Mouse (Mus musculus): Measurements from ENCODE around the gene Ces2f. TPM values are rescaled to one million over a fixed set of nuclear protein-coding genes. Genes with fewer than 3 reads are reported as not detected.
A peak's percentile ranks its signal among the peaks of the same experiment; 100 is the strongest.
"Not testable (repeated sequence)": the region's sequence is repeated elsewhere in the genome, so short reads cannot be mapped to it uniquely, and the experiment has no call there.

Ces2f gene
- total RNA-seq (2014; rRNA removed): not detected in 2 replicates
- polyA plus RNA-seq (2015; fragmentation: Nextera tagmentation; extraction: Ambion mirVana): not detected in 2 replicates

DNA sequence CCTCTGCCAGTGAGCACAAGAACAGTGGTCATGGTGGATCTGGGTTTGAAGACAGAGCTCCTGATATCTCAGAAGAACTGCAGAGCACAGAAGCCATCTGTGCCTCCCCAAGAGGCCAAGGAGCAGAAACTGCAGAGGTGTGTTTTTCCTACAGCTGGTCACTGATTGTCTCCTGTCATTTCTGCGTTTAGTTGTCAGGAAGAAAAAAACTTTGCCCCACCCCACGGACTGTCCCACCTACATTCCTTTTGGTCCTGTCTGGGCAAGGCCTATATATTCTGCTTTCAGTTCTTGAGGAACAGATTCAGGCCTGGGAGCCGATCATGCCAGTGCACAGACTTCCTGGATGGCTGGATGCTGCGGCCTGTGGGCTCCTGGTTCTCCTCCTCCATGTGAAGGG lies at the start of gene Ces2f:
Gene Ces2f, plus strand, starts transcription at position 301 of the 400 bp plus-strand sequence.
- no peak within 1 kb of the TSS for H3K4me3 ChIP-seq (ENCODE audit: low read depth, low read length)
- no peak for ATAC-seq
- no peaks in the 10 kb centered on the region for H3K36me3 ChIP-seq (ENCODE audit: insufficient read depth)
- no peaks in the 10 kb centered on the region for H3K4me1 ChIP-seq (ENCODE audit: insufficient read depth)
- no peaks in the 10 kb centered on the region for H3K27me3 ChIP-seq (ENCODE audit: insufficient read depth, low read length)
- DNase-seq: no peak
- no peak within 1 kb of the TSS for H3K27ac ChIP-seq (ENCODE audit: low read depth, low read length)
- 88% methylated on average over 4 of the region's 4 CpGs for WGBS
- no peak within 1 kb of the TSS for H3K4me2 ChIP-seq (ENCODE audit: low read depth)
- no peak for TF ChIP-seq CTCF (IDR thresholded peaks at IDR 0.05; ENCODE audit: low read depth)
- no peak within 1 kb of the TSS for H3K9ac ChIP-seq
- H3K9me3 ChIP-seq (ENCODE audit: low read length): no peaks in the 10 kb centered on the region

DNA sequence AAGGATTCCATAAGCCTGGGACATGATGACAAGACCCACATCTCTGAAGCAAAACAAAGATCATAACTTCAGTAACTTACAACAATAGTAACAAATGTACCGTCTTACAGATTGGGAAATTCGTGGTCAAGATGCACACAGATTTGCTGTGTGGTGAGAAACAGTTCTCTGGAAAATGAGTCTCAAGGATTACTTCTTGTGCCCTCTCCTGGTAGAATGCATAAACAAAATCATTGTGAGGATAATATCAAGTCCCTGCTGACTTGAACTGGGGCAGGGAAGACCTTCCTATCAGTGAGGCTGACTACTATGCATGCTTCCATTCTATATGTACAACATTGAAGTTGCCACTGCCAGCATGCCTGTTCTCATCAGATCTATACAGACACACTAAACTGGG lies 45.4 kb upstream of the Ces2f start:
- H3K9ac ChIP-seq: no peak overlapping the region
- DNase-seq: no peak
- no peaks in the 10 kb centered on the region for H3K9me3 ChIP-seq (ENCODE audit: low read length)
- no peak for ATAC-seq
- no peaks in the 10 kb centered on the region for H3K27me3 ChIP-seq (ENCODE audit: insufficient read depth, low read length)
- H3K27ac ChIP-seq (ENCODE audit: low read depth, low read length): no peak overlapping the region
- no peaks in the 10 kb centered on the region for H3K36me3 ChIP-seq (ENCODE audit: insufficient read depth)
- 80% methylated on average over 2 of the region's 2 CpGs for WGBS
- no peak overlapping the region for H3K4me3 ChIP-seq (ENCODE audit: low read depth, low read length)
- H3K4me2 ChIP-seq (ENCODE audit: low read depth): no peak overlapping the region
- no peaks in the 10 kb centered on the region for H3K4me1 ChIP-seq (ENCODE audit: insufficient read depth)
- no peak for TF ChIP-seq CTCF (IDR thresholded peaks at IDR 0.05; ENCODE audit: low read depth)

DNA sequence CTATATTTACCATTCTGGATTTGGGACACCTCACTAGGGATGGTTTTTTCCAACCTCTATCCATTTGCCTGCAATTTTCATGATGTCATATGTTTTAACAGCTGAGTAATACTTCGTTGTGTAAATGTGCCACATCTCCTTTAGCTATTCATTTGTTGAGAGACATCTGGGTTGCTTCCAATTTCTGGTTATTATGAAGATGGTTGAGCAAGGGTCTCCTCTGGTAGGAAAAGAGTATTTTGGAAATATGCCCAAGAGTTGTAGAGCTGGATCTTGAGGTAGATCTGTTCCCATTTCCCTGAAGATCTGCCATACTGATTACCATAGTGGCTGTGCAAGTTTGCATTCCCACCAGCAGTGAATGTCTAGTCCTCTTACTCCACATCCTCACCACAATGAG lies 40.0 kb upstream of the Ces2f start:
- Histone ChIP-seq H3K27ac (ENCODE audit: low read depth, low read length) (no peak overlapping the region), H3K36me3 (ENCODE audit: insufficient read depth) (no peaks in the 10 kb centered on the region), H3K4me3 (ENCODE audit: low read depth, low read length) (no peak overlapping the region), H3K9me3 (ENCODE audit: low read length) (no peaks in the 10 kb centered on the region), H3K9ac (no peak overlapping the region), H3K4me2 (ENCODE audit: low read depth) (no peak overlapping the region), H3K27me3 (ENCODE audit: insufficient read depth, low read length) (no peaks in the 10 kb centered on the region), H3K4me1 (ENCODE audit: insufficient read depth) (no peaks in the 10 kb centered on the region)
- no peak for ATAC-seq
- DNase-seq: no peak
- TF ChIP-seq CTCF (IDR thresholded peaks at IDR 0.05; ENCODE audit: low read depth): no peak
- WGBS: 45% methylated on average over 1 of the region's 1 CpGs

- peak; percentile 55 for ATAC-seq
- H3K4me3 ChIP-seq (ENCODE audit: low read depth, low read length); H3K9ac ChIP-seq; H3K27me3 ChIP-seq (ENCODE audit: insufficient read depth, low read length); H3K4me2 ChIP-seq (ENCODE audit: low read depth); H3K4me1 ChIP-seq (ENCODE audit: insufficient read depth); H3K36me3 ChIP-seq (ENCODE audit: insufficient read depth); H3K27ac ChIP-seq (ENCODE audit: low read depth, low read length); H3K9me3 ChIP-seq (ENCODE audit: low read length): not testable (repeated sequence)
- WGBS: 35% methylated on average over 1 of the region's 1 CpGs
- DNase-seq: peak; percentile 64
Observed at GRCm38 (mm10) chr8:104909021-104909420, 38.1 kb upstream of the Ces2f start.

DNA sequence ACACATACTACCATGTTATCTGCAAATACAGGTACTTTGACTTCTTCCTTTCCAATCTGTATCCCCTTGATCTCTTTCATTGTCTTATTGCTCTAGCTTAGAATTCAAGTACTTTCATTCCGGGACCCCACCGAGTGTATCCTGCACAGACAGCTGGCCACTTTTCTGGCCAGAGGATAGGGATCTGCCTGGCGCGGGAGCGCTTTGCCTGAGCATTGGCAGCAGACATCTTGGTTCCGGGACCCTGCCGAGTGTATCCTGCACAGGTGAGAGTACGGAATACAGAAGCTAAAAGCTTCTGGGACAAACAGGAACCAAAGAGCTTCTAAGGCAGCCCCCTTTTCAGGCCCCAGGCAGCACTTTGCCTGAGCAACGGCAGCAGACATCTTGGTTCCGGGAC lies 37.5 kb upstream of the Ces2f start:
- H3K36me3 ChIP-seq (ENCODE audit: insufficient read depth); H3K27ac ChIP-seq (ENCODE audit: low read depth, low read length); H3K4me2 ChIP-seq (ENCODE audit: low read depth); H3K9ac ChIP-seq; H3K4me1 ChIP-seq (ENCODE audit: insufficient read depth); DNase-seq; ATAC-seq; H3K27me3 ChIP-seq (ENCODE audit: insufficient read depth, low read length); H3K4me3 ChIP-seq (ENCODE audit: low read depth, low read length); H3K9me3 ChIP-seq (ENCODE audit: low read length): not testable (repeated sequence)
- 86% methylated on average over 10 of the region's 10 CpGs for WGBS

DNA sequence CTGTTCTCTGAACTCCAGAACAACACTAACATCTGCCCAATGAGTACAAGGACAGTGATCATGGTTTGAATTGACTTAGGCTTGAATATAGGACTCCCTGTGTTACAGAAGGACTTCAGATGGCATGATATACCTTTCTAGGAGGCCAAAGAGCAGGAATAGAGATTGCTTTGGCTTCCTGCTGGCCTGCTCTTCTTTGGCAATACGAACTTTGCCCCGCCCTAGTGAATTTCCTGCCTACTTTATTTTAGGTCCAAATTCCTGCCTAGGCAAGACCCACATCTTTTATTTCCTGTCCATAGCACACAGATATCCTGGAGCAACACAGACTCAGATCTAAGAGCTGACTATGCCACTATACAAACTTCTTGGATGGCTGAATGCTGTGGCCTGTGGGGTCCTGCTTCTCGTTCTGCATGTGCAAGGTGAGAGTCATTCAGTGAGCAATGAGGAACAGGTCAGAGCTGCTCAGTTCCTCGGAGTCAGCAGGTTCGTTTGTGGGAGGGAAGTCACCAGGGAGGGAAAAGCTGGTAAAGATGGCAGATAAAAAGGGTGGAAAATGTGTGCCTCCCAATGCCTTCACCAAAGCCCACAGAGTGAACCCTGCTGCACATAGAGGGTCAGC lies 21.1 kb upstream of the Ces2f start, which contains the start of gene Ces2e:
Gene Ces2e, plus strand, starts transcription at position 289 of the 625 bp plus-strand sequence.
- H3K4me3 ChIP-seq (ENCODE audit: low read depth, low read length): no peak within 1 kb of the TSS
- no peak within 1 kb of the TSS for H3K9ac ChIP-seq
- DNase-seq (no peak), ATAC-seq (no peak)
- no peaks in the 10 kb centered on the region for H3K9me3 ChIP-seq (ENCODE audit: low read length)
- no peak within 1 kb of the TSS for H3K27ac ChIP-seq (ENCODE audit: low read depth, low read length)
- H3K4me2 ChIP-seq (ENCODE audit: low read depth): no peak within 1 kb of the TSS
- 77% methylated on average over 5 of the region's 5 CpGs for WGBS
- no peaks in the 10 kb centered on the region for H3K4me1 ChIP-seq (ENCODE audit: insufficient read depth)
- no peaks in the 10 kb centered on the region for H3K27me3 ChIP-seq (ENCODE audit: insufficient read depth, low read length)
- TF ChIP-seq CTCF (IDR thresholded peaks at IDR 0.05; ENCODE audit: low read depth): no peak
- no peaks in the 10 kb centered on the region for H3K36me3 ChIP-seq (ENCODE audit: insufficient read depth)

GRCm38 (mm10) chr8:104927301-104927700 lies 19.9 kb upstream of the Ces2f start:
- no peaks in the 10 kb centered on the region for H3K9me3 ChIP-seq (ENCODE audit: low read length)
- H3K9ac ChIP-seq: no peak overlapping the region
- H3K27me3 ChIP-seq (ENCODE audit: insufficient read depth, low read length): no peaks in the 10 kb centered on the region
- ATAC-seq: no peak
- H3K27ac ChIP-seq (ENCODE audit: low read depth, low read length): no peak overlapping the region
- DNase-seq: no peak
- H3K4me3 ChIP-seq (ENCODE audit: low read depth, low read length): no peak overlapping the region
- WGBS: 84% methylated on average over 3 of the region's 3 CpGs
- H3K4me1 ChIP-seq (ENCODE audit: insufficient read depth): no peaks in the 10 kb centered on the region
- H3K4me2 ChIP-seq (ENCODE audit: low read depth): no peak overlapping the region
- H3K36me3 ChIP-seq (ENCODE audit: insufficient read depth): no peaks in the 10 kb centered on the region
- no peak for TF ChIP-seq CTCF (IDR thresholded peaks at IDR 0.05; ENCODE audit: low read depth)

All from forebrain, postnatal 0 days (tissue).